Mouse (Mus musculus) forebrain, postnatal 0 days (tissue): Measurements from ENCODE around the gene 2810408A11Rik. TPM values are rescaled to one million over a fixed set of nuclear protein-coding genes. Genes with fewer than 3 reads are reported as not detected.
A peak's percentile ranks its signal among the peaks of the same experiment; 100 is the strongest.
"Not testable (repeated sequence)": the region's sequence is repeated elsewhere in the genome, so short reads cannot be mapped to it uniquely, and the experiment has no call there.

Experiments used
- ATAC-seq: fragments of 200-750 bp; cut with Nextera tagmentation; 2 replicates; pipeline ENCODE4 v1.8.0; 2017; ENCODE audit warnings: mild to moderate bottlenecking, moderate library complexity
- DNase-seq: peaks from one replicate; pipeline ENCODE4 v3.0.0-alpha.2; 2015
- H3K27ac ChIP-seq: fragments of 300-500 bp; sonication (generic); 2 replicates; pipeline ENCODE4 v1.5.1; 2014; ENCODE audit warnings: low read depth, mild to moderate bottlenecking, antibody characterized with exemption, low read length, moderate library complexity, mixed read lengths
- H3K27me3 ChIP-seq: fragments of 300-500 bp; sonication (generic); 2 replicates; pipeline ENCODE4 v1.6.1; 2014; ENCODE audit warnings: mild to moderate bottlenecking, low read length, mixed read lengths; ENCODE audit not compliant: insufficient read depth
- H3K36me3 ChIP-seq: fragments of 300-500 bp; sonication (generic); 2 replicates; pipeline ENCODE4 v1.6.1; 2014; ENCODE audit warnings: mild to moderate bottlenecking, moderate library complexity; ENCODE audit not compliant: insufficient read depth
- H3K4me1 ChIP-seq: fragments of 300-500 bp; sonication (generic); 2 replicates; pipeline ENCODE4 v1.6.1; 2014; ENCODE audit warnings: antibody characterized with exemption; ENCODE audit not compliant: insufficient read depth
- H3K4me2 ChIP-seq: fragments of 300-500 bp; sonication (generic); 2 replicates; pipeline ENCODE4 v1.6.1; 2014; ENCODE audit warnings: low read depth, mild to moderate bottlenecking, moderate library complexity
- H3K4me3 ChIP-seq: fragments of 300-500 bp; sonication (generic); 2 replicates; pipeline ENCODE4 v1.5.1; 2014; ENCODE audit warnings: low read depth, low read length, mixed read lengths
- H3K9ac ChIP-seq: fragments of 300-500 bp; sonication (generic); 2 replicates; pipeline ENCODE4 v1.6.1; 2014; ENCODE audit warnings: mild to moderate bottlenecking
- H3K9me3 ChIP-seq: fragments of 300-500 bp; sonication (generic); 2 replicates; pipeline ENCODE4 v1.6.1; 2016; ENCODE audit warnings: low read length
- CTCF ChIP-seq: sonication (generic); IDR thresholded peaks from 2 replicates; pipeline ENCODE4 v1.5.1; 2016; ENCODE audit warnings: antibody characterized with exemption, control low read depth, low read depth
- WGBS: fragments of 180-500 bp; shearing (Covaris S2); extraction: QIAGEN DNeasy Blood & Tissue Kit; methylation state at CpG from one replicate; pipeline ENCODE4 v1.1.7; 2014; 5-methylcytosine and 5-hydroxymethylcytosine counted together
- polyA plus RNA-seq: library from polyadenylated mRNA; unstranded; fragments of >200 nt; fragmentation: Nextera tagmentation; extraction: Ambion mirVana; gene quantifications from 2 replicates; pipeline ENCODE4 v1.2.1, GENCODE M21; 2015
- total RNA-seq: library from RNA; depleted of rRNA; stranded (reverse); fragments of >200 nt; gene quantifications from 2 replicates; pipeline ENCODE4 v1.2.3, GENCODE M21; 2014

Gene 2810408A11Rik
- total and polyA plus RNA-seq, 2 experiments from 2014 or later = 10.5 to 11.4 TPM

DNA sequence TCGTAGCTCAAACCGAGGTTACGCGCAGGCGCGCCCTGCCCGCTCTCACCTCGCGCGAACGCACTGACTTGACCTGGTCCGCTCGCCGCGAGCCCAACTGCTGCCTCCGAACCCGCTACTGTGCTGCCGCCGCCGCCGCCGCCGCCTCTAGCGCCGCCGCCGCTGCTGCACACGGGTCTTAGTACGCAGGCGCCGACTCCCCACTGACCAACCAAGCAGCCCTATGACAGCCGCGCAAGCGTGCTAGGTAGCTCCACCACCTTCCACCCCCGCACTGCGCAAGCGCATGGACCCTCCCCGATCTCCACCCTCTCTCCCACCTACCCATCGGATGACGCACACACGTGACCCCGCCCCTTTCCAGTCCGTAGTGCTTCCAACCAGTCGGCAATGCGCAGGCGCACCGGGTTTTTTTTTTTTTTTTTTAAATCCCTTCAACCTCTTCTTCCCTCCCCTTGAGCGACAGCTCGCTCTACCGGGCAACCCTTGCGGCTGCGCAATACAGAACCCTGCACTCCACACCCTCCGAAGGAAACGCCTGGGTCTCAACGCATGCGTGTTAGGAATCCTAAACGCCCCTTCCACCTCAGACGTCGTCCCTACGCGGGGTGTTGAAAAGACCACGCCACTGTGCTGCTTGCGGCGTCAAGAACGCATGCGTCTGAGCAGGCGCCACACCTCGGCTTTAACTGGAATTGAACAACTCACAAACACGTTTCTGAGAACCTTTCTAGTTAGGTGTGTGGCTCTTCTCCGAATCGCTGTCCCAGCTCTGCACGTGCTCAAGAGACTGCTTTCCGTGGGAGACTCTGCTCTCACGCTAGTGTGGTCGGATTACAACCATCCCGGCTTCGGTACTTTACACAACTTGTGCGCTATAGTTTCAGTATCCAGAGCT lies 20.6 kb upstream of the 2810408A11Rik start, which contains the start of gene Eif5a:
Gene Eif5a (minus strand): TSS at position 845 of the 898 bp plus-strand sequence.
- Histone ChIP-seq H3K4me1 (peaks cover 7% of the 10 kb centered on the region; the same call in 1 of the 2 replicates), H3K4me2 (peak within 1 kb of the TSS; percentile 95), H3K27ac (peak within 1 kb of the TSS; percentile 95), H3K9me3 (no peaks in the 10 kb centered on the region), H3K9ac (peak within 1 kb of the TSS; percentile 87), H3K36me3 (peaks cover 28% of the 10 kb centered on the region), H3K27me3 (no peaks in the 10 kb centered on the region), H3K4me3 (peak within 1 kb of the TSS; percentile 84)
- peak; percentile 84 for TF ChIP-seq CTCF
- under 1% methylated on average over 76 of the region's 78 CpGs for WGBS
- DNase-seq = peak; percentile 100
- peak; percentile 96 for ATAC-seq

DNA sequence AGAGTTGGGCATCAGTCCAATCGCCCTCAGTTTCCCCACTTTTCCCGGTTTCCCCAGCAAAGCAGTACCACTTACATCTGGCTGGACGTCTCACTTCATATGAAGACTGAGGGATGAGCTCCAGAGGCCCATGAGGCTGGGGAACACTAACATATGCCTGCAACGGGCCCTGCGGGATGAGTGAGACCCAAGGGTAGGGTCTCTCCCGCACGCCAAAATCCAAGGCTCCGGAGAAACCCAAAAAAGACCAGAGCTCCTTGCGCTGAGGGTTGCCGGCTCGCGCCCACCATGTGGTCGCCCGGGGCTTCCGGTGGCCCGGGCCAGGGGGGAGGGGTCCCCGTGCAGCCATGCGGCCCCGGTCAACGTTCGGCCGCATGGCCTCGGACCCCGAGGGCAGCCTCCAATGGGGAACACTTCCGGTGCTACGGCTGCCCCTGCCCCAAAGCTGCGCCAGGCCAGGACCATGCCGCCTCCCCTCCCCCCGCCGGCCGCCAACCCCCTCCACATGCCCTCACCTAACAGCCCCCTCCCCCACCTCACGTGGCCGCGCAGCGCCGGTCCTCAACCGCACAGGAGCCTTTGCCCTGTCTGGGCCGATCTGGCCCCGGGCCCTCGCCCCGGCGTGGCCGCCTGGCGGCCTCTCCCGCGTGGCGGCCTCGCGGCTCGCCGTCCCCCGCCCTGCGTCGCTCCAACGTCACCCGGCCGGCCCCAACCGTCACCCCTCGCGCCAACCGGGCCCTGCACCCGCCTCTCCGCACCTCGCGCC lies 19.7 kb upstream of the 2810408A11Rik start:
- peak; percentile 9 for DNase-seq

DNA sequence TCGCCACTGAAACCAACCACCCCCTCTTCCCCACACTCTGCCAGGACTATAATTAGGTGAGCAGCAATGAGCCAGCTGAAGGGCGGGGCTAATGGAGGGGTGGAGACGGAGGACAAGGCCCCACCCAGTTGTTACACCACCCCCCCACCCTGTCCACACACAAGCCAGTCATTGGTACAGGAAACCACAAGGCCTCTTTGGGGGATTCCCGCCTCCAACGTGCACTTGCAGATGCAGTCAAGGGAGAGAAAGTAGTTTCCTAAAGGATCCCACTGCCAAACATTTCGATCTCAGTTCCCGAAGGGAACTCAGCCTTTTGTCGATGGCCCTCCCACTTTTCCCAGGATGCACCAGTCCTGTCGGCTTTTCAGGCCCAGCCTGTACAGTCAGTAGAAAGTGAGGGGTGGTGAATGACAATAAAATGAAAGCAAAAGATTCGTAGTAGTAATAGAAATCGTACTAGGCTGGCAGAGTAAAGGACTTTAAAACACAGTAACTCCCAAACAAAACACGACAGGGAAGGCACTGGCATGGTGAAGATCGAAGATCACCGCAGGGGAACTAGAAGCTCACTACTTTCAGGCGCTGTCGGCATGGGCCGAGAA lies 19.0 kb upstream of the 2810408A11Rik start:
- Histone ChIP-seq H3K9me3 (no peaks in the 10 kb centered on the region), H3K4me1 (peaks cover 9% of the 10 kb centered on the region), H3K27ac (peak overlapping the region; percentile 95), H3K36me3 (peaks cover 44% of the 10 kb centered on the region), H3K9ac (peak overlapping the region; percentile 87), H3K4me3 (peak overlapping the region; percentile 84), H3K4me2 (peak overlapping the region; percentile 95), H3K27me3 (no peaks in the 10 kb centered on the region)
- TF ChIP-seq CTCF = no peak
- 2% methylated on average over 17 of the region's 17 CpGs for WGBS
- peak; percentile 71 for DNase-seq
- no peak for ATAC-seq

More for the DNA sequence above, 19.7 kb upstream of the 2810408A11Rik start:
- H3K4me1 ChIP-seq = peaks cover 7% of the 10 kb centered on the region; the same call in 1 of the 2 replicates
- H3K36me3 ChIP-seq = peaks cover 37% of the 10 kb centered on the region
- no peaks in the 10 kb centered on the region for H3K9me3 ChIP-seq
- H3K4me2 ChIP-seq = peak overlapping the region; percentile 95
- H3K9ac ChIP-seq = peak overlapping the region; percentile 87
- H3K4me3 ChIP-seq = peak overlapping the region; percentile 84
- no peaks in the 10 kb centered on the region for H3K27me3 ChIP-seq
- no peak for ATAC-seq
- no peak for TF ChIP-seq CTCF
- WGBS = under 1% methylated on average over 52 of the region's 65 CpGs
- peak overlapping the region; percentile 95 for H3K27ac ChIP-seq

DNA sequence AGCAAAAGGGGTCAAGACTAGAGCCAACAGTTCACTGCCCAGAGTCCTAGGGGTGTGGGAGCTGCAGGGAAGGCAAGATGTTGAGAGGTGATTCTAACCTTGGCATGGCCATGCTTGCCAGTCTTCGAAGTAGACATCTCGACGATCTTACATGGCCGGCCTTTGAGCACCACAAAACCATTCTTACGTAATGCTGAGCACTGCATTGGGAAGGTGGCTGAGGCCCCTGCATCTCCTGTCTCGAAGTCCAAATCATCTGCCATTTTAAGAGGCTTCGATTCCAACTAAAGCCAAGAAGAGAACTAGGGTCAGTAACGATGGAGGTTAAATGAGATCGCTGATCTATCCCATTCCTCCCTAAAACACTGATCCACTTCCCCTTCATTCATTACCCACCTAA lies 18.3 kb upstream of the 2810408A11Rik start:
- Histone ChIP-seq H3K27me3 (no peaks in the 10 kb centered on the region), H3K27ac (no peak overlapping the region), H3K9me3 (no peaks in the 10 kb centered on the region), H3K36me3 (peaks cover 45% of the 10 kb centered on the region), H3K4me3 (peak overlapping the region; percentile 84; the same call in 1 of the 2 replicates), H3K4me2 (peak overlapping the region; percentile 95), H3K9ac (peak overlapping the region; percentile 87), H3K4me1 (peaks cover 12% of the 10 kb centered on the region)
- no peak for DNase-seq
- 83% methylated on average over 9 of the region's 9 CpGs for WGBS
- no peak for TF ChIP-seq CTCF
- no peak for ATAC-seq

DNA sequence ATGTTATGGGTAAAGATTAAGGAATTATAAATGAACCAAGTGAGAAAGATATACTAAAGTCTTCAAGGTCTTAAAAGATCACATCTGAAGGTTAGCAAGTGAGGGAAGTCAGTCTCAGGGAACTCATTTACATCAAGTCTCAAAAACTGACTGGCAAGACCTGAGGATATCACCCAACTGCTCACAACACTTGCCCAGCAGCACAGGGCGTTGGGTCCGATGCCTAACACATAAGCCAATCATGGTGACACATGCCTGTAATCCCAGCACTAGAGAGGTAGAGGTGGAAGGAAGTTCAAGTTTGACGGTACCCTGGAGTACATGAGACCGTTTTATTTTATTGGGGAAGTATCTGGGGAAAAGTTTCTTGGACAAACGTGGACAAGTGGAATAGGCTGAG lies 17.3 kb upstream of the 2810408A11Rik start:
- no peak overlapping the region for H3K4me3 ChIP-seq
- H3K36me3 ChIP-seq = peaks cover 49% of the 10 kb centered on the region
- no peaks in the 10 kb centered on the region for H3K27me3 ChIP-seq
- TF ChIP-seq CTCF = no peak
- no peaks in the 10 kb centered on the region for H3K9me3 ChIP-seq
- DNase-seq (no peak), ATAC-seq (no peak)
- 85% methylated on average over 5 of the region's 5 CpGs for WGBS
- no peak overlapping the region for H3K27ac ChIP-seq
- H3K4me1 ChIP-seq = peaks cover 12% of the 10 kb centered on the region
- H3K4me2 ChIP-seq = no peak overlapping the region
- H3K9ac ChIP-seq = no peak overlapping the region

DNA sequence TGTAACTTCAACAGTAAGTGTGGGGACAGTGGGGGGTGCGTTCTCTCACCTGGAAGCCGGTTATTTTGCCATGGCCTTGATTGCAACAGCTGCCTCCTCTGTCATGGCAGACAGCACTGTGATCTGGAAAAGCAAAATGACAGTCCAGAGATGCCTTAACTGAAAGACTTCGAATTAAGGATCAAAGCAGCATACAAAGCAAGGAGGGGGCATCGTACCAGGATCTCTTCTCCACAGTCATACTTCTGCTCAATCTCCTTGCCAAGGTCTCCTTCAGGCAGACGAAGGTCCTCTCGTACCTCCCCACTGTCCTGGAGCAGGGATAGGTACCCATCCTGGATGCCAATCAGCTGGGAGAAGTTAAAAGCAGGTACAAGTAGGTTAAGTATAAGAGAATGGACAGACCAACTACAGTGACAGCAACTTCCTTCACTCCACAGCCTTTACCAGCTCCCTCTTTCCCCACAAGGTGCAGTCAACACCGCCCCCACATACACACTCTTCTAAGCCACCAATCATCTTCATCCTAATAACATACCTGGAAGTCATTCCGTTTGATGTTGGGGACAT lies 16.7 kb upstream of the 2810408A11Rik start:
- no peak overlapping the region for H3K4me3 ChIP-seq
- no peak overlapping the region for H3K9ac ChIP-seq
- H3K36me3 ChIP-seq = peaks cover 56% of the 10 kb centered on the region
- no peak overlapping the region for H3K4me2 ChIP-seq
- no peak overlapping the region for H3K27ac ChIP-seq
- no peak for DNase-seq
- peaks cover 12% of the 10 kb centered on the region for H3K4me1 ChIP-seq
- whole genome bisulfite sequencing = 89% methylated on average over 8 of the region's 8 CpGs
- no peak for ATAC-seq
- no peaks in the 10 kb centered on the region for H3K9me3 ChIP-seq
- TF ChIP-seq CTCF = no peak
- no peaks in the 10 kb centered on the region for H3K27me3 ChIP-seq

DNA sequence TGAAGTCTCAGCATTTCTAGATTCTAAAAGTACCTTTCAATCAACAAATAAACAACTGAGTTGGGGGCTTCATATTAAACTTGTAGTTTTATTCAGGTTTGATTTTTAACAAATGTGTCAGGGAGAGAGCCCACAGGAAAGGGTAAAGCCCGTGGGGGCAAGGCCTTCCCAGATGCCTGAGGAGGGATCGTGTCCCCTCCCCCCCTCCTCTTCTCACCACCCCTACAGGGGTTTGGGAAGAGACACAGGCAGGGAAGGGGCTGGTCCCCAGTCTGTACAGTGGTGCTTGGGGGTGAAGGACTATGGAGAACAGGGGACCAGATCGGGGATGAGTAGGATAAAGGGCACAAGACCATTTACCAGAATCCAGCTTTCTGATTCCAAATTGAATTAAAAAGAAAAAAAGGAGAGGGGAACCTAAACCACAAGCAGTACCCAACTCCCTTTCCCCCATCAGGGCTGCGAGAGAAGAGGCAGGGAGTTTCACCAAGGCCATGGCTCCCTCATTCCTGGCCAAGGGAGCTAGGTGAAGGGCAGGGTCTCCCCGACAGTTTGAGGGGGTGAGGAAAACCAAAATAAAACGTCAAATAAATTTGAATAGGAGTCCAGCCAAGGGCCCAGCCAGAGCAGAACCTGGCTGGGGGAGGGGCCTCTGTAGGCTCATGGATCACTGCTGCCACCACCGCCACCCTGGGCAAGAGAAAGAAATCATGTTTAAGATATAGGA lies 16.0 kb upstream of the 2810408A11Rik start:
- Histone ChIP-seq H3K36me3 (peaks cover 62% of the 10 kb centered on the region), H3K4me1 (peaks cover 12% of the 10 kb centered on the region)
- H3K4me3 ChIP-seq, DNase-seq, H3K27me3 ChIP-seq, H3K27ac ChIP-seq, H3K9me3 ChIP-seq, H3K4me2 ChIP-seq, H3K9ac ChIP-seq, ATAC-seq: not testable (repeated sequence)
- 62% methylated on average over 7 of the region's 7 CpGs for WGBS
